Comparison of ENCODE assay signal across 9 mouse cellular contexts in genomic region chr1:160061725-160062366, GRCm38 (mm10). TPM values are rescaled to one million over a fixed set of nuclear protein-coding genes. Genes with fewer than 3 reads are reported as not detected.
DNase-seq lines count a peak whose midpoint lies in the region; ATAC-seq and TF ChIP-seq lines count a peak whose summit lies in the region.
"Had no signal": no experiment of that assay in that cellular context is flagged by ENCODE, and none has a peak within 500 bp of the region (broad histone marks: within the 10 kb centered on the region; RNA-seq: fewer than 3 reads in every experiment).

No protein-coding gene starts in this region.

- H3K36me3 ChIP-seq in kidney, embryonic 14.5 days (ENCODE audit: control insufficient read depth, insufficient read depth, low read length), result no peaks in the 10 kb centered on the region
- H3K36me3 ChIP-seq in liver, embryonic 12.5 days, result peaks cover 4% of the 10 kb centered on the region; the same call in 1 of the 2 replicates
- H3K36me3 ChIP-seq: midbrain, embryonic 12.5 days had no signal

- no peak for TF ChIP-seq POLR2A in bone marrow macrophage, adult 2 months (IDR thresholded peaks at IDR 0.05; ENCODE audit: borderline replicate concordance, low read depth, low read length)

- peak; percentile 68 for TF ChIP-seq CTCF in bone marrow macrophage, adult 2 months (IDR thresholded peaks at IDR 0.05; ENCODE audit: low read depth, low read length)

- H3K4me1 ChIP-seq in kidney, embryonic 14.5 days (ENCODE audit: control insufficient read depth, insufficient read depth, low read length), result 0 out of 2 replicates have a peak, but pooled peaks cover 2% of the 10 kb centered on the region
- H3K4me1 ChIP-seq in bone marrow macrophage, adult 2 months (ENCODE audit: control insufficient read depth, insufficient read depth, low read length), result no peaks in the 10 kb centered on the region
- peaks cover 73% of the 10 kb centered on the region for H3K4me1 ChIP-seq in liver, embryonic 12.5 days
- H3K4me1 ChIP-seq: midbrain, embryonic 12.5 days had no signal

- no peak overlapping the region for H3K4me3 ChIP-seq in kidney, embryonic 14.5 days (ENCODE audit: low read length)
- H3K4me3 ChIP-seq in bone marrow macrophage, adult 2 months (ENCODE audit: insufficient read depth, low read length), result no peak overlapping the region
- no peak overlapping the region; the same call in 1 of the 2 replicates for H3K4me3 ChIP-seq in liver, embryonic 12.5 days
- H3K4me3 ChIP-seq: midbrain, embryonic 12.5 days had no signal

- H3K27ac ChIP-seq in kidney, embryonic 14.5 days (ENCODE audit: low read depth, low read length), result no peak overlapping the region
- H3K27ac ChIP-seq in bone marrow macrophage, adult 2 months (ENCODE audit: insufficient read depth, low read depth, low read length), result no peak overlapping the region
- H3K27ac ChIP-seq in liver, embryonic 12.5 days, result peak overlapping the region; percentile 95
- H3K27ac ChIP-seq: midbrain, embryonic 12.5 days had no signal

- no peak for ATAC-seq in kidney, embryonic 14.5 days (ENCODE audit: low FRiP score, low TSS enrichment)
- peak; percentile 34 for ATAC-seq in liver, embryonic 12.5 days

- H3K4me2 ChIP-seq in kidney, embryonic 14.5 days (replicated peaks; ENCODE audit: low read depth, low read length), result no peak overlapping the region
- H3K4me2 ChIP-seq in liver, embryonic 12.5 days, result peak overlapping the region; percentile 62
- H3K4me2 ChIP-seq: midbrain, embryonic 12.5 days had no signal

- 57% methylated on average over 3 of the region's 3 CpGs for WGBS in kidney, embryonic 14.5 days
- WGBS in liver, embryonic 12.5 days (ENCODE audit: insufficient replicate concordance), result 35% methylated on average over 3 of the region's 3 CpGs

- peak; percentile 56 for DNase-seq in kidney, postnatal 10 days
- DNase-seq in ES-CJ7 (ENCODE audit: low read depth, low spot score), result peak; percentile 63
- DNase-seq in spleen, postnatal 4 days (ENCODE audit: low spot score in 2 of 2), result peak; percentile 79 to 89
- no peak for DNase-seq in frontal cortex, postnatal 25 days (ENCODE audit: low spot score in 2 of 2)
- DNase-seq in yolk sac, embryonic 10.5 days (ENCODE audit: low spot score), result no peak

- H3K27me3 ChIP-seq in kidney, embryonic 14.5 days (ENCODE audit: control insufficient read depth, insufficient read depth, low read length), result no peaks in the 10 kb centered on the region
- H3K27me3 ChIP-seq in liver, embryonic 12.5 days (replicated peaks), result no peaks in the 10 kb centered on the region
- H3K27me3 ChIP-seq: midbrain, embryonic 12.5 days had no signal

- no peaks in the 10 kb centered on the region for H3K9me3 ChIP-seq in kidney, embryonic 14.5 days (ENCODE audit: control insufficient read depth, low read length)
- H3K9me3 ChIP-seq in liver, embryonic 12.5 days (replicated peaks), result peaks cover 4% of the 10 kb centered on the region

- no peak overlapping the region for H3K9ac ChIP-seq in kidney, embryonic 14.5 days (ENCODE audit: low read depth, low read length)
- H3K9ac ChIP-seq in liver, embryonic 12.5 days, result no peak overlapping the region
- H3K9ac ChIP-seq: midbrain, embryonic 12.5 days had no signal

RNA-seq across cellular contexts. Expression of gene 4930523C07Rik, which starts 17.7 kb away (rescaled TPM):
- polyA plus RNA-seq in kidney, embryonic 14.5 days (2014; fragmentation: Nextera tagmentation; extraction: Ambion mirVana), result 23.3 and 28.5 TPM in 2 replicates
- 8.8 and 9.3 TPM in 2 replicates for polyA plus RNA-seq in bone marrow macrophage, adult 2 months (2012; ENCODE audit: insufficient read depth, insufficient read length, missing spikeins)
- 24.1 and 26.5 TPM in 2 replicates for polyA plus RNA-seq in liver, embryonic 12.5 days (2016; fragmentation: Nextera tagmentation; extraction: Ambion mirVana)

Comparison
In these comparisons a context has a peak if more than half of its experiments do, and no peak if none do; other contexts are left out.
1. DNase-seq: peak in kidney, postnatal 10 days (single experiment), ES-CJ7 (single experiment) and spleen, postnatal 4 days (2 of 2); none in frontal cortex, postnatal 25 days (0 of 2) and yolk sac, embryonic 10.5 days (single experiment).